Mouse (Mus musculus): ENCODE results near the gene Rtn1. TPM values are rescaled to one million over a fixed set of nuclear protein-coding genes. Genes with fewer than 3 reads are reported as not detected.

The Rtn1 gene
- polyA plus RNA-seq, 1 experiment from 2014 or later: 8.4 TPM

DNA sequence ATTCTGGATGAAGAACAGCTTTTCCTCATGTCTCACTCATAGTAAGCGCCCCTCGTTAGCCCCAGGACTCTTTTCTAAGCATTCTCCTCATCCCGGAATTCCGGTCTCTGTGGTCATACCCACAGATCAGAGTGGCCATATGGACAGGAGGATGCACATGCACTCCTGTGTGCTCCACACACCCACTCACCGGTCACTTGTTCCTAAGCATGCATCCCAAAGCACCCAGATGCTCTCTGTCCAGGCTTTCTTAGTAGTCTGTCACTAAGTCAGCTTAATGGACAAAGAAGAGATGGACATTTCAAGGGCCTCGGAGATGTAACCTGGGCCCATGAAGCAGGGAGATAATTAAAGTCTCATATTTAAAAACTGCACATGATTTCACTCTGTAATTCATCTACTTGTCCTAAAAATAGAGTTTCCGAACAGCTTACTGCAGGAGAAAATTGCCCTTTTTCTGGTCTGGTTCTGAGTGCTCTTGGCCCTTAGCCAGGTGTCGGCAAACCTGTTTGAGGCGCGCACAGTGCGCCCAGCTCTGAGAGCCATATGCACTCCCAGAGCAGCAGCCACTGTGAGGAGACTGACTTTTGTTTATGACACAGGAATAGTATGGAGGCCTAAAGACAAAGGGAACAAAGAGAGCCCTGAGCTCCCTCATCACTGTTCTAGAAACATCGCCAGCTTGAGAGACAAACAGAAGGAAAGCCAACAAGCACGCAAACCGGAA, 19.3 kb downstream of the Rtn1 start:
- Histone ChIP-seq H3K27ac (replicated peaks; ENCODE audit: low read depth, low read length) (no peak overlapping the region), H3K36me3 (ENCODE audit: control insufficient read depth, insufficient read depth, low read length) (no peaks in the 10 kb centered on the region), H3K4me3 (ENCODE audit: low read depth, low read length) (no peak overlapping the region), H3K4me2 (ENCODE audit: low read depth, severe bottlenecking) (no peak overlapping the region), H3K9me3 (ENCODE audit: control insufficient read depth, low read length) (no peaks in the 10 kb centered on the region), H3K9ac (ENCODE audit: low read length) (no peak overlapping the region), H3K27me3 (ENCODE audit: control insufficient read depth, insufficient read depth, low read length) (no peaks in the 10 kb centered on the region), H3K4me1 (ENCODE audit: control insufficient read depth, insufficient read depth, low read length) (no peaks in the 10 kb centered on the region)
- no peak for ATAC-seq (ENCODE audit: insufficient number of reproducible peaks, low FRiP score, low TSS enrichment, low read depth)
- DNase-seq (ENCODE audit: low spot score): no peak
- 89% methylated on average over 14 of the region's 14 CpGs for WGBS

DNA sequence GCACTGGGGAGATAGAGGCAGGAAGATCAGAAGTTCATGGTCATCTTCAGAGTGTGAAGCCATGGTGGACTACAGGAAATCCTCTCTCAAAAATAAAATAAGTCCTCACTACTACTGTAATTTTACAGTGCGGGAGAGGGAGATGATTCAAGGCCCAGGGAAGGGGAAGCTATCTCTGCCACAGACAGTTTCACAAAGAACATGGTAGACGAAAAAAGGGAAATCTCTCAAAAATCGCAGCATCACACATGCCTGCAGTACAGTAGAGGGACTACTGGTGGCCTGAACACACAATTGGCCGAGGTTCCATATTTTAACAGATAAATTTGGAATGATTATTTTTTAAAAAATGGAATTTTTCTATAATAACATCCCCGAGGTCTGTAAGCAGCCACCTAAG, 20.0 kb downstream of the Rtn1 start:
- no peak for ATAC-seq (ENCODE audit: insufficient number of reproducible peaks, low FRiP score, low TSS enrichment, low read depth)
- H3K27ac ChIP-seq (replicated peaks; ENCODE audit: low read depth, low read length): no peak overlapping the region
- no peaks in the 10 kb centered on the region for H3K9me3 ChIP-seq (ENCODE audit: control insufficient read depth, low read length)
- no peak overlapping the region for H3K9ac ChIP-seq (ENCODE audit: low read length)
- no peaks in the 10 kb centered on the region for H3K27me3 ChIP-seq (ENCODE audit: control insufficient read depth, insufficient read depth, low read length)
- H3K4me3 ChIP-seq (ENCODE audit: low read depth, low read length): no peak overlapping the region
- no peaks in the 10 kb centered on the region for H3K36me3 ChIP-seq (ENCODE audit: control insufficient read depth, insufficient read depth, low read length)
- 89% methylated on average over 5 of the region's 5 CpGs for WGBS
- no peaks in the 10 kb centered on the region for H3K4me1 ChIP-seq (ENCODE audit: control insufficient read depth, insufficient read depth, low read length)
- no peak for DNase-seq (ENCODE audit: low spot score)
- no peak overlapping the region for H3K4me2 ChIP-seq (ENCODE audit: low read depth, severe bottlenecking)

DNA sequence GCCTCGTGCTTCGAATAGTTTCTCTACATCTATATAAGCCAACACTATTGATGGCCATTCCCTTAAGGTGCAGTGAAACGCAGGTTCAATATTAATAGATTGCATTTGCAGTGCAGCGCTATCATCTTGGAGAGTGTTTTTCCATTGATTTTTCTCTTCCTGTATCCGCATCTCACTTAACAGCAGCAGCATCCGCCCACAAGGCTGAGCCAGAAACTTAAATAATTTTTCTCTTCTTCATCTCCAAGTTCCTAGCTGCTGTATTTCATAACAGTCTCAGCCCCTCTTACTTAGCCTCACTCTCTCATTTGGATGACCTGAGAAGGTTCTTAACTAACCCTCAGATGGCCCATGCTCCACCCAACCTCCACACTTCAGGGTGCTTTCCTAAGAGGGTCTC, 20.7 kb downstream of the Rtn1 start:
- no peaks in the 10 kb centered on the region for H3K27me3 ChIP-seq (ENCODE audit: control insufficient read depth, insufficient read depth, low read length)
- no peaks in the 10 kb centered on the region for H3K36me3 ChIP-seq (ENCODE audit: control insufficient read depth, insufficient read depth, low read length)
- H3K27ac ChIP-seq (replicated peaks; ENCODE audit: low read depth, low read length): no peak overlapping the region
- no peak for ATAC-seq (ENCODE audit: insufficient number of reproducible peaks, low FRiP score, low TSS enrichment, low read depth)
- no peaks in the 10 kb centered on the region for H3K9me3 ChIP-seq (ENCODE audit: control insufficient read depth, low read length)
- no peak overlapping the region for H3K4me3 ChIP-seq (ENCODE audit: low read depth, low read length)
- no peak overlapping the region for H3K4me2 ChIP-seq (ENCODE audit: low read depth, severe bottlenecking)
- 93% methylated on average over 6 of the region's 6 CpGs for WGBS
- no peak overlapping the region for H3K9ac ChIP-seq (ENCODE audit: low read length)
- no peaks in the 10 kb centered on the region for H3K4me1 ChIP-seq (ENCODE audit: control insufficient read depth, insufficient read depth, low read length)
- DNase-seq (ENCODE audit: low spot score): no peak

DNA sequence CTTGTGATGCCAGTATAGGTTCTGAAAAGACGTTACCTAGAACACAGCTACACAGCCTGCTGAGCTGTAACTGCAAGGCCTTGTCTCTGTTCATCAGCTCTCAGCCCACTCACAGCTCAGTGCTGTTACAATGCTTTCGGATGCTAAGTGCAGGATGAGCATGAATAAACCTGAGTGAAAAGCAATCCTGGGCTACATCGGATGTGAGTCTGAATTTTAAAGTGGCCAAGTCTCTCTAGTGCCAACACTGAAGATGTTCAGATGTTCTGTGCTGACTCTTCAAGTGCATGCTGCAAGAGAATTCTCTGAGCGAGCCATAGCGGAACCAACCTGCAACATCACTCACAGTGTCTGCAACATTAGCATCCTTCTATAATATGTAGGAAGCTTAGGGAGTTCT, 32.5 kb downstream of the Rtn1 start:
- Histone ChIP-seq H3K27me3 (ENCODE audit: control insufficient read depth, insufficient read depth, low read length) (no peaks in the 10 kb centered on the region), H3K4me2 (ENCODE audit: low read depth, severe bottlenecking) (no peak overlapping the region), H3K9ac (ENCODE audit: low read length) (no peak overlapping the region), H3K27ac (replicated peaks; ENCODE audit: low read depth, low read length) (no peak overlapping the region), H3K4me1 (ENCODE audit: control insufficient read depth, insufficient read depth, low read length) (0 out of 2 replicates have a peak, but pooled peaks cover 2% of the 10 kb centered on the region), H3K9me3 (ENCODE audit: control insufficient read depth, low read length) (no peaks in the 10 kb centered on the region), H3K4me3 (ENCODE audit: low read depth, low read length) (no peak overlapping the region), H3K36me3 (ENCODE audit: control insufficient read depth, insufficient read depth, low read length) (no peaks in the 10 kb centered on the region)
- no peak for ATAC-seq (ENCODE audit: insufficient number of reproducible peaks, low FRiP score, low TSS enrichment, low read depth)
- WGBS: 89% methylated on average over 5 of the region's 5 CpGs
- no peak for DNase-seq (ENCODE audit: low spot score)

DNA sequence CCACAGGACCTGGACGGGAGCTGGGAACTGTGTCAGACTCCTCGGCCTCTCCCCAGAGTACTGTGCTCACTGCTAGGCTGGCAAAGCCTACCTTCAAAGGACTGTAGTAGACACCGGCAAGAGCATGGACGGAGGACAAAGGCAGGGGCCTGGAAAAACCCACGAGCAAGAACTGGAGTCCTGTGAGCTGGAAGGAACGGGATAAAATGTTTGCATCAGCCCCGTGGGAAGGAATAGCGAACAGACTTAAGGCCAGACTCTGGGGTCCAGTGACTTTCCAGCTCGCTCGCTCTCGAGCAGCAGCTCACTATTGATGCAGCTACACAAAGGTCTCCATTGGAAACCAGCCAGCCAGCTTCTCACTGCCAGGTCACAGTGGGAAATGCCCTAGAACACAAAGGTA, 34.0 kb downstream of the Rtn1 start:
- H3K9me3 ChIP-seq (ENCODE audit: control insufficient read depth, low read length): no peaks in the 10 kb centered on the region
- no peak overlapping the region for H3K9ac ChIP-seq (ENCODE audit: low read length)
- 0 out of 2 replicates have a peak, but pooled peaks cover 2% of the 10 kb centered on the region for H3K4me1 ChIP-seq (ENCODE audit: control insufficient read depth, insufficient read depth, low read length)
- DNase-seq (ENCODE audit: low spot score) (no peak), ATAC-seq (ENCODE audit: insufficient number of reproducible peaks, low FRiP score, low TSS enrichment, low read depth) (no peak)
- WGBS: 78% methylated on average over 11 of the region's 11 CpGs
- H3K4me3 ChIP-seq (ENCODE audit: low read depth, low read length): no peak overlapping the region
- no peaks in the 10 kb centered on the region for H3K27me3 ChIP-seq (ENCODE audit: control insufficient read depth, insufficient read depth, low read length)
- no peak overlapping the region for H3K4me2 ChIP-seq (ENCODE audit: low read depth, severe bottlenecking)
- H3K36me3 ChIP-seq (ENCODE audit: control insufficient read depth, insufficient read depth, low read length): no peaks in the 10 kb centered on the region
- no peak overlapping the region for H3K27ac ChIP-seq (replicated peaks; ENCODE audit: low read depth, low read length)

DNA sequence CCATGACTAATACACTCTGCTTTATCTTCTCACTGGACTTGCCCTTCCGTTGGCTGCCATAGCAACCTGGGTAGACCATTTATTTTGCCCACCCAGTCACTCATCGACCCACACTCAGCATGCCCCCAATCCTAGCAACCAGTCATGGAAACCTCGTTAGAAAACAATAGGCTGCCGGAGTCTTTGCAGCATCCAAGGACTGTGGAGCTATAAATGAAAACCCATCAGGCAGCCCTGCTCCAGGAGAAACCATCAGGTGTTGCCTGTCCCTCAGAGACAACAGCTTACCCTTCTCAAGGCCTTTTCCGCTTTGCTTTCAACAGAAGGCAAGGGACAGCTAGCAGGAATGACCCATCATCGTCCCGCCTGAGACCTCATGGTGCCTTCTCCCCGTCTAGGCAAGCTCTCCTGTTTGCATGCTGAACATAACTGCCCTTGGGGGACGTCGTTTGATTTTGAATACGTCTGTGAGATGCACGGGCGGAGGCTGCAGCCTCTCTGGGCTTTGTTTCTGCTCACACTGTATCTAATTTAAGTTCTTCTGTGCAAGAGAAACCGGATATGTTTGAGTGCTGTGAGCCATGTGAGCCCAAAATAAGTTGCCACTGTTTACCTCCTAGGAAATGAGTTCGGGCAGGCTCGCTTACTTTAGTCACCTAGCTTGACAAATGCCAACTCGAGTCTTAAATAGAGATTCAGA, 34.8 kb downstream of the Rtn1 start:
- no peak overlapping the region for H3K9ac ChIP-seq (ENCODE audit: low read length)
- WGBS: 73% methylated on average over 17 of the region's 17 CpGs
- no peaks in the 10 kb centered on the region for H3K9me3 ChIP-seq (ENCODE audit: control insufficient read depth, low read length)
- H3K4me2 ChIP-seq (ENCODE audit: low read depth, severe bottlenecking): no peak overlapping the region
- DNase-seq (ENCODE audit: low spot score): no peak
- 0 out of 2 replicates have a peak, but pooled peaks cover 2% of the 10 kb centered on the region for H3K4me1 ChIP-seq (ENCODE audit: control insufficient read depth, insufficient read depth, low read length)
- H3K27ac ChIP-seq (replicated peaks; ENCODE audit: low read depth, low read length): no peak overlapping the region
- no peaks in the 10 kb centered on the region for H3K36me3 ChIP-seq (ENCODE audit: control insufficient read depth, insufficient read depth, low read length)
- no peaks in the 10 kb centered on the region for H3K27me3 ChIP-seq (ENCODE audit: control insufficient read depth, insufficient read depth, low read length)
- ATAC-seq (ENCODE audit: insufficient number of reproducible peaks, low FRiP score, low TSS enrichment, low read depth): no peak
- no peak overlapping the region for H3K4me3 ChIP-seq (ENCODE audit: low read depth, low read length)

DNA sequence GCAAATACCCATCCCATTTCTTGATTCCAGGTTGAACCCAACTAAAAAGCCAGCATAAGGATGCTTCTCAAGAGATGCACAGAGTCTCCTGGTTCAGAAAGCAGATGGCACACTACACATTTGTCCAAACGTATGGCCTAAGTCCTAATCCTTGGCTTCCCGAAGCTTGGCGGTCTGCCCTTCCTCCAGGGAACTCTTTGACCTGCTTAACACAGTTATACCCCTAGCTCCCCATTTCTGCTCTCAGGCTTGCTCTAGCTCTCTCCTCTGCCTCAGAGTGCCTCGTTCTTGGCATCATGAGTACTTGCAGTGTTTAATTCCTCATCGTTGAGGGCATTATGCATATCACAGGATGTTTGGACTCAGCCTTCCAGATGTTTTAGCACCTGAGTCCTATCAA, 38.8 kb downstream of the Rtn1 start:
- no peak for DNase-seq (ENCODE audit: low spot score)
- no peak for ATAC-seq (ENCODE audit: insufficient number of reproducible peaks, low FRiP score, low TSS enrichment, low read depth)
- 75% methylated on average over 5 of the region's 5 CpGs for WGBS

DNA sequence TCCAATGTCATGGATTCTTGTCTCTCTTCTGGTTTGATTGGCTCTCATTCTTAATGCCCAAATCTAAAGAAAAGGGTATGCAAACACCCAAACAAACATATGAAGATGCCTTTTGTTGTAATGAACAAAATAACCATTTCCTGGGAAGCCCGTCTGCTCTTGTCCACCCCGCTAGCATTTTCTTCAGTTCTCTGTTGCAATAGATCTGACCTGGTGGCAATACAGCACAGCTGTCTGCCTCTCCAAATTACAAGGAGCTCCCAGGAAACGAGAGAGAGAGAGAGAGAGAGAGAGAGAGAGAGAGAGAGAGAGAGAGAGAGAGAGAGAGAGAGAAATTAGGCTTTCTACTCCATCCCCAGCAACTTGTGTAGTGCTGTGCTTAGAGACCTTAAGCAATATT, 42.1 kb downstream of the Rtn1 start:
- H3K4me2 ChIP-seq (ENCODE audit: low read depth, severe bottlenecking): no peak overlapping the region
- H3K9me3 ChIP-seq (ENCODE audit: control insufficient read depth, low read length): no peaks in the 10 kb centered on the region
- no peaks in the 10 kb centered on the region for H3K36me3 ChIP-seq (ENCODE audit: control insufficient read depth, insufficient read depth, low read length)
- H3K27me3 ChIP-seq (ENCODE audit: control insufficient read depth, insufficient read depth, low read length): no peaks in the 10 kb centered on the region
- ATAC-seq (ENCODE audit: insufficient number of reproducible peaks, low FRiP score, low TSS enrichment, low read depth) (no peak), DNase-seq (ENCODE audit: low spot score) (no peak)
- 61% methylated on average over 3 of the region's 3 CpGs for WGBS
- H3K9ac ChIP-seq (ENCODE audit: low read length): no peak overlapping the region
- no peaks in the 10 kb centered on the region for H3K4me1 ChIP-seq (ENCODE audit: control insufficient read depth, insufficient read depth, low read length)
- no peak overlapping the region for H3K4me3 ChIP-seq (ENCODE audit: low read depth, low read length)
- no peak overlapping the region for H3K27ac ChIP-seq (replicated peaks; ENCODE audit: low read depth, low read length)

More for the DNA sequence above, 38.8 kb downstream of the Rtn1 start:
- Histone ChIP-seq H3K4me2 (ENCODE audit: low read depth, severe bottlenecking) (no peak overlapping the region), H3K36me3 (ENCODE audit: control insufficient read depth, insufficient read depth, low read length) (no peaks in the 10 kb centered on the region), H3K4me3 (ENCODE audit: low read depth, low read length) (no peak overlapping the region), H3K27ac (replicated peaks; ENCODE audit: low read depth, low read length) (no peak overlapping the region), H3K9me3 (ENCODE audit: control insufficient read depth, low read length) (no peaks in the 10 kb centered on the region), H3K9ac (ENCODE audit: low read length) (no peak overlapping the region), H3K27me3 (ENCODE audit: control insufficient read depth, insufficient read depth, low read length) (no peaks in the 10 kb centered on the region), H3K4me1 (ENCODE audit: control insufficient read depth, insufficient read depth, low read length) (0 out of 2 replicates have a peak, but pooled peaks cover 2% of the 10 kb centered on the region)
